Mouse (Mus musculus) yolk sac, embryonic 10.5 days (tissue): ENCODE measurements at regions not wholly inside any gene's neighbourhood (a gene's known extent, or its start where the extent isn't known, plus 50 kb on each side); places are given as distances from the start of the nearest gene placed in this dataset.
"Not testable (repeated sequence)": the region's sequence is repeated elsewhere in the genome, so short reads cannot be mapped to it uniquely, and the experiment has no call there.

ENCODE experiments used
- DNase-seq: peaks from one replicate; pipeline ENCODE4 v3.0.0-alpha.2; 2017; ENCODE audit warnings: low spot score

- no peak for DNase-seq
These were observed 304.8 kb downstream of the Abcc12 start for GRCm38 (mm10) chr8:86275699-86276098.

GRCm38 (mm10) chr8:86273811-86274210, 306.7 kb downstream of the Abcc12 start:
- peak; percentile 4 for DNase-seq

GRCm38 (mm10) chr8:86272626-86273025, 307.9 kb downstream of the Abcc12 start:
- no peak for DNase-seq

- no peak for DNase-seq
These were observed 309.0 kb downstream of the Abcc12 start for GRCm38 (mm10) chr8:86271477-86271876.

- no peak for DNase-seq
These were observed 322.5 kb downstream of the Abcc12 start for GRCm38 (mm10) chr8:86258011-86258410.

GRCm38 (mm10) chr8:86255431-86255830, 325.1 kb downstream of the Abcc12 start:
- DNase-seq: no peak

- no peak for DNase-seq
These were observed 325.8 kb downstream of the Abcc12 start for GRCm38 (mm10) chr8:86254680-86255079.

- no peak for DNase-seq
These were observed 327.7 kb downstream of the Abcc12 start for GRCm38 (mm10) chr8:86252696-86253355.

- no peak for DNase-seq
These were observed 345.8 kb downstream of the Abcc12 start for GRCm38 (mm10) chr8:86234696-86235095.

GRCm38 (mm10) chr8:86231994-86232393, 348.5 kb downstream of the Abcc12 start:
- DNase-seq: not testable (repeated sequence)

GRCm38 (mm10) chr8:86224851-86225250, 355.6 kb downstream of the Abcc12 start:
- DNase-seq: no peak

GRCm38 (mm10) chr8:86222715-86223114, 357.8 kb downstream of the Abcc12 start:
- no peak for DNase-seq

- DNase-seq: no peak
These were observed 358.3 kb downstream of the Abcc12 start for GRCm38 (mm10) chr8:86222228-86222627.

- DNase-seq: no peak
These were observed 366.1 kb downstream of the Abcc12 start for GRCm38 (mm10) chr8:86214399-86214798.

GRCm38 (mm10) chr8:86212461-86212860, 368.0 kb downstream of the Abcc12 start:
- no peak for DNase-seq

GRCm38 (mm10) chr8:86208812-86209262, 368.1 kb downstream of the Phkb start:
- DNase-seq: peak; percentile 56

- no peak for DNase-seq
These were observed 363.9 kb downstream of the Phkb start for GRCm38 (mm10) chr8:86204421-86205229.

GRCm38 (mm10) chr8:86203107-86203506, 362.3 kb downstream of the Phkb start:
- DNase-seq: no peak

GRCm38 (mm10) chr8:86201830-86202229, 361.1 kb downstream of the Phkb start:
- DNase-seq: no peak

- no peak for DNase-seq
These were observed 351.5 kb downstream of the Phkb start for GRCm38 (mm10) chr8:86192262-86192661.

- DNase-seq: no peak
These were observed 343.9 kb downstream of the Phkb start for GRCm38 (mm10) chr8:86184671-86185070.

- no peak for DNase-seq
These were observed 340.0 kb downstream of the Phkb start for GRCm38 (mm10) chr8:86180793-86181192.

- DNase-seq: no peak
These were observed 329.3 kb downstream of the Phkb start for GRCm38 (mm10) chr8:86170091-86170490.
